Mouse (Mus musculus) CD4-positive, CD25-positive, alpha-beta regulatory T cell, adult 2 months (primary cell): ENCODE data around the gene Smoc2.

Experiments used
- DNase-seq: peaks from one replicate; pipeline ENCODE4 v3.0.0-alpha.2; 2012; ENCODE audit warnings: low read depth, low spot score

Gene Smoc2

GRCm38 (mm10) chr17:14412460-14412859 is 133.2 kb downstream of the Smoc2 start:
- no peak for DNase-seq

- DNase-seq = no peak
These were observed 135.2 kb downstream of the Smoc2 start for GRCm38 (mm10) chr17:14414511-14414910.

- DNase-seq = no peak
These were observed 141.2 kb downstream of the Smoc2 start for GRCm38 (mm10) chr17:14420460-14421046.

GRCm38 (mm10) chr17:14426481-14426880 is 147.2 kb downstream of the Smoc2 start:
- no peak for DNase-seq

- DNase-seq = no peak
These were observed 155.4 kb downstream of the Smoc2 start for GRCm38 (mm10) chr17:14434717-14435116.

- DNase-seq = no peak
These were observed 166.3 kb downstream of the Smoc2 start for GRCm38 (mm10) chr17:14445611-14446010.

- DNase-seq = no peak
These were observed 168.0 kb downstream of the Smoc2 start for GRCm38 (mm10) chr17:14447275-14447674.
